Mouse (Mus musculus) macrophage (primary cell): ENCODE data around the gene Car3. TPM values are rescaled to one million over a fixed set of nuclear protein-coding genes. Genes with fewer than 3 reads are reported as not detected.

Source experiments
- H3K27ac ChIP-seq: fragments of 350-480 bp; formaldehyde crosslinking; 2 replicates; pipeline ENCODE4 v1.9.0; 2021
- H3K36me3 ChIP-seq: fragments of 350-480 bp; formaldehyde crosslinking; 2 replicates; pipeline ENCODE4 v1.9.0; 2021; ENCODE audit errors: inconsistent target
- H3K4me3 ChIP-seq: fragments of 350-480 bp; formaldehyde crosslinking; 2 replicates; pipeline ENCODE4 v1.9.0; 2021; ENCODE audit errors: inconsistent target
- H3K79me2 ChIP-seq: fragments of 350-480 bp; formaldehyde crosslinking; 2 replicates; pipeline ENCODE4 v1.9.0; 2021; ENCODE audit errors: inconsistent target
- WGBS: methylation state at CpG from one replicate; pipeline ENCODE4 v1.1.7; 2026; ENCODE audit warnings: inconsistent platforms; ENCODE audit not compliant: missing documents; 5-methylcytosine and 5-hydroxymethylcytosine counted together
- polyA plus RNA-seq: library from polyadenylated mRNA; stranded (reverse); fragments of 250-400 nt; gene quantifications from 3 replicates; pipeline ENCODE4 v1.2.4, GENCODE M21; 2018; ENCODE audit warnings: inconsistent platforms

Car3 gene
- polyA plus RNA-seq, 1 experiment from 2014 or later, result not detected

GRCm38 (mm10) chr3:14886102-14887098 is 23.1 kb downstream of the Car3 start, which contains the start of gene Car2:
Car2 (plus strand) TSS chr3:14886273.
- Histone ChIP-seq H3K4me3 (no peak within 1 kb of the TSS), H3K27ac (no peak within 1 kb of the TSS)
- WGBS, result 1% methylated on average over 94 of the region's 95 CpGs

GRCm38 (mm10) chr3:14887134-14887666 is 23.9 kb downstream of the Car3 start:
- H3K36me3 ChIP-seq, result no peaks in the 10 kb centered on the region
- H3K27ac ChIP-seq, result no peak overlapping the region
- H3K79me2 ChIP-seq, result no peaks in the 10 kb centered on the region
- H3K4me3 ChIP-seq, result no peak overlapping the region
- WGBS, result 19% methylated on average over 11 of the region's 11 CpGs

More at GRCm38 (mm10) chr3:14886102-14887098, 23.1 kb downstream of the Car3 start, which contains the start of gene Car2:
- Histone ChIP-seq H3K79me2 (no peaks in the 10 kb centered on the region), H3K36me3 (no peaks in the 10 kb centered on the region)

DNA sequence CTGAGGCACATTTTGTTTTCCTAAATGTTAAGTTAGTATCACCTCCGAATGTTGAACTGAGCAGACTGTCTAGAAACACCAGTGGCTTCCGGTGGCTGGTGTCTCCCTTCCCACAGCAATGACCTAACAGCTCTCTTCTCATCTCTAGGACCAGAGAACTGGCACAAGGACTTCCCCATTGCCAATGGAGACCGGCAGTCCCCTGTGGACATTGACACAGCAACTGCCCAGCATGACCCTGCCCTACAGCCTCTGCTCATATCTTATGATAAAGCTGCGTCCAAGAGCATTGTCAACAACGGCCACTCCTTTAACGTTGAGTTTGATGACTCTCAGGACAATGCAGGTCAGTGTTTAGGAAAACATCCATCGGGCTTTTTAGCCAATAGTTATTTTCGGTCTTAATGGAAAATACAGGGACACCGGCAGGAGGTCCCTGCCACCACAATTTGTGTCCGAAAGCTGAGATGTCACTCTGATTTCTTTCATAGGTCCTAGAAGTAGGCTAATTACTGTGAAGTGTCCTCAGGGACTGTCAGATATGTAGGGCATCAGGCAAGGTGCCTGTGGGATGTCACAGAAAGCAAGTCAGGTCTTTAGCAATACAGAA is 24.5 kb downstream of the Car3 start:
- WGBS, result 18% methylated on average over 10 of the region's 10 CpGs
- Histone ChIP-seq H3K27ac (no peak overlapping the region), H3K36me3 (no peaks in the 10 kb centered on the region), H3K79me2 (no peaks in the 10 kb centered on the region), H3K4me3 (no peak overlapping the region)

- H3K27ac ChIP-seq, result no peak overlapping the region
- H3K36me3 ChIP-seq, result no peaks in the 10 kb centered on the region
- no peak overlapping the region for H3K4me3 ChIP-seq
- H3K79me2 ChIP-seq, result no peaks in the 10 kb centered on the region
- WGBS, result 79% methylated on average over 2 of the region's 2 CpGs
Measured at GRCm38 (mm10) chr3:14888549-14888948, 25.2 kb downstream of the Car3 start.

GRCm38 (mm10) chr3:14889085-14889484 is 25.8 kb downstream of the Car3 start:
- 38% methylated on average over 2 of the region's 2 CpGs for WGBS
- H3K79me2 ChIP-seq, result no peaks in the 10 kb centered on the region
- no peak overlapping the region for H3K27ac ChIP-seq
- H3K36me3 ChIP-seq, result no peaks in the 10 kb centered on the region
- H3K4me3 ChIP-seq, result no peak overlapping the region

GRCm38 (mm10) chr3:14889716-14890409 is 26.6 kb downstream of the Car3 start:
- H3K4me3 ChIP-seq, result no peak overlapping the region

DNA sequence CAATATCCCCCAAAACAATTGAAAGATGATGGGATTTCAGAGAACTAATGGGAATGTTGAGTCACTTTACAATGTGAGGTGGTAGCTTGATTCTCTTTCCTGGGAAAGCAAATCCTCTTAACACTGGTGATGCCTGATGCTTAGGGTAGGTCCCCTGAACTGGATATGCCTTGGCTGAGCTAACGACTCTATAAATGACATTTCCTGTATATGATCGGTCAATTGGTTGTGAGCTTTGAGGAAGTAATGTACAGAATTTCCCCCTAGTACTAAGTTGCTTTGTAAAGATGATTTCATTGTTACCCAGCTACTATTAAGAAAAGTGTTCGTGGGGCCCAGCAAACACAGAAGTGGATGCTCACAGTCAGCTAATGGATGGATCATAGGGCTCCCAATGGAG is 29.7 kb downstream of the Car3 start:
- H3K27ac ChIP-seq, result no peak overlapping the region
- WGBS, result 25% methylated on average over 3 of the region's 3 CpGs
- H3K4me3 ChIP-seq, result no peak overlapping the region
- H3K79me2 ChIP-seq, result no peaks in the 10 kb centered on the region
- H3K36me3 ChIP-seq, result no peaks in the 10 kb centered on the region

More at GRCm38 (mm10) chr3:14889716-14890409, 26.6 kb downstream of the Car3 start:
- Histone ChIP-seq H3K79me2 (no peaks in the 10 kb centered on the region), H3K27ac (no peak overlapping the region), H3K36me3 (no peaks in the 10 kb centered on the region)
- 49% methylated on average over 4 of the region's 4 CpGs for WGBS

GRCm38 (mm10) chr3:14893700-14894099 is 30.4 kb downstream of the Car3 start:
- Histone ChIP-seq H3K79me2 (no peaks in the 10 kb centered on the region), H3K4me3 (no peak overlapping the region), H3K36me3 (no peaks in the 10 kb centered on the region), H3K27ac (no peak overlapping the region)
- WGBS, result 37% methylated on average over 5 of the region's 5 CpGs

- Histone ChIP-seq H3K4me3 (no peak overlapping the region), H3K79me2 (no peaks in the 10 kb centered on the region), H3K36me3 (no peaks in the 10 kb centered on the region), H3K27ac (no peak overlapping the region)
- 75% methylated on average over 3 of the region's 3 CpGs for WGBS
Measured at GRCm38 (mm10) chr3:14895333-14895732, 32.0 kb downstream of the Car3 start.

GRCm38 (mm10) chr3:14897770-14898169 is 34.5 kb downstream of the Car3 start:
- 91% methylated on average over 6 of the region's 6 CpGs for WGBS
- H3K4me3 ChIP-seq, result no peak overlapping the region
- no peaks in the 10 kb centered on the region for H3K79me2 ChIP-seq
- H3K27ac ChIP-seq, result no peak overlapping the region
- H3K36me3 ChIP-seq, result no peaks in the 10 kb centered on the region

GRCm38 (mm10) chr3:14903380-14903779 is 40.1 kb downstream of the Car3 start:
- H3K36me3 ChIP-seq, result no peaks in the 10 kb centered on the region
- WGBS, result 92% methylated on average over 3 of the region's 3 CpGs
- H3K27ac ChIP-seq, result no peak overlapping the region

GRCm38 (mm10) chr3:14904165-14904564 is 40.9 kb downstream of the Car3 start:
- Histone ChIP-seq H3K36me3 (no peaks in the 10 kb centered on the region), H3K79me2 (no peaks in the 10 kb centered on the region), H3K27ac (no peak overlapping the region), H3K4me3 (no peak overlapping the region)
- WGBS, result 91% methylated on average over 3 of the region's 3 CpGs

More at GRCm38 (mm10) chr3:14903380-14903779, 40.1 kb downstream of the Car3 start:
- H3K79me2 ChIP-seq, result no peaks in the 10 kb centered on the region
- no peak overlapping the region for H3K4me3 ChIP-seq

DNA sequence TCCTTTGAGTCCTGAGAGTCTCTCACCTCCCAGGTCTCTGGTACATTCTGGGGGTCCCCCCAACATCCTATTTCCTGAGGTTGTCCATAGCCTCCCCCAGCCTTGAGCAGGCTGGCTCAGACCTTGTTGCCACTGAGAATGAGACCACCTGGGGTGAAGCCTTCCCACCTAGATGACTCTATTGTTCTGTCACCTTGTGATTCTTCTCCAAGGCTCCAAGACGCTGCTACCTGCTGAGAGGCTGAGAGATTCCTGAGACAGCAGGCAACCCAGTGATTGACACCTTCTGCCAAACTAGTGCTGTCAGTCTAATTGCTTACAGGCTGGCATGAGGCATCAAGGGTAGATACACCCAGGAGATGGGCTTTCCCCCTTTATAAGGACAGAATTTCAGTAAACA is 44.0 kb downstream of the Car3 start:
- no peak overlapping the region for H3K4me3 ChIP-seq
- no peak overlapping the region for H3K27ac ChIP-seq
- H3K36me3 ChIP-seq, result no peaks in the 10 kb centered on the region
- no peaks in the 10 kb centered on the region for H3K79me2 ChIP-seq
- WGBS, result 79% methylated on average over 1 of the region's 1 CpGs

DNA sequence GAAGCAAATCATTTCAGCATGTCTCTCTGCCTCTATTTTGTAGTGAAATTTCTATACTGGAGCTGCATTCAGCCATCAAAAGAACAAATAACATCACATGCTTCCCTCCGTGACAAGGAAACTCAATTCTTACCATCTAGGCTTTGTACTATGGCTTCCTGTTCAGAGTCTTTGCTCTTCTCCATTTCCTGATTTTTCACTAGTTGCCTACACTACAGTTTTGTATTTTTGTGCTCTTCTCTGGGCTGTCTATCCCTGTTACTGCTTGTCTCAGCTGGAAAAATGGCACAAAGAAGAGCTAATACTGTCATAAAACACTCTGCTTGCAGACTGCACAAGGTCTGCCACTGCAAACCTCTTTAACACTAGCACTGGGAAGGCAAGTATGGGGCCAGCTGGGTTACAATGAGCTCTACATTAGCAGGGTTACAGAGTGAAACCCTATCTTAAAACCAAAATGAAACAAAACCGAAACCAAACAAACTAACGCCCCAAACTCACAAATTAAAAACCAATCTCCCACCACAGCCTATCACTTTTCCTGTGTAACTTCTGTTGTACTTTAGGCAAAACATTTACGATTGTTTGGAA is 48.8 kb downstream of the Car3 start:
- Histone ChIP-seq H3K79me2 (no peaks in the 10 kb centered on the region), H3K4me3 (no peak overlapping the region), H3K27ac (no peak overlapping the region), H3K36me3 (no peaks in the 10 kb centered on the region)
- 24% methylated on average over 4 of the region's 4 CpGs for WGBS
